Mouse (Mus musculus): Measurements from ENCODE around the gene Prpf40b. TPM values are rescaled to one million over a fixed set of nuclear protein-coding genes. Genes with fewer than 3 reads are reported as not detected.

The Prpf40b gene
- polyA plus RNA-seq, 1 experiment from 2014 or later, result 53.8 TPM

GRCm38 (mm10) chr15:99259167-99259729, 35.6 kb upstream of the Prpf40b start:
- Histone ChIP-seq H3K27me3 (no peaks in the 10 kb centered on the region), H3K9me3 (no peaks in the 10 kb centered on the region), H3K4me3 (0 out of 2 replicates have a peak overlapping the region, but pooled peaks have one; percentile 8), H3K36me3 (no peaks in the 10 kb centered on the region), H3K4me2 (peak overlapping the region; percentile 40; the same call in 1 of the 2 replicates), H3K27ac (no peak overlapping the region), H3K9ac (no peak overlapping the region), H3K4me1 (no peaks in the 10 kb centered on the region)
- ATAC-seq (ENCODE audit: insufficient number of reproducible peaks, low FRiP score, low TSS enrichment, low read depth), result no peak
- 62% methylated on average over 8 of the region's 8 CpGs for WGBS

GRCm38 (mm10) chr15:99259730-99260252, 35.1 kb upstream of the Prpf40b start:
- Histone ChIP-seq H3K4me1 (no peaks in the 10 kb centered on the region), H3K36me3 (no peaks in the 10 kb centered on the region), H3K4me3 (peak overlapping the region; percentile 17; the same call in 1 of the 2 replicates), H3K9me3 (no peaks in the 10 kb centered on the region), H3K9ac (no peak overlapping the region), H3K27me3 (no peaks in the 10 kb centered on the region), H3K27ac (no peak overlapping the region), H3K4me2 (peak overlapping the region; percentile 44)
- no peak for ATAC-seq (ENCODE audit: insufficient number of reproducible peaks, low FRiP score, low TSS enrichment, low read depth)
- WGBS, result 4% methylated on average over 7 of the region's 10 CpGs

GRCm38 (mm10) chr15:99262702-99263101, 32.2 kb upstream of the Prpf40b start:
- Histone ChIP-seq H3K9ac (no peak overlapping the region), H3K4me2 (no peak overlapping the region), H3K9me3 (no peaks in the 10 kb centered on the region), H3K4me3 (no peak overlapping the region), H3K36me3 (no peaks in the 10 kb centered on the region), H3K27me3 (no peaks in the 10 kb centered on the region), H3K27ac (no peak overlapping the region), H3K4me1 (no peaks in the 10 kb centered on the region)
- no peak for ATAC-seq (ENCODE audit: insufficient number of reproducible peaks, low FRiP score, low TSS enrichment, low read depth)
- 29% methylated on average over 10 of the region's 10 CpGs for WGBS

GRCm38 (mm10) chr15:99264363-99264762, 30.5 kb upstream of the Prpf40b start:
- ATAC-seq (ENCODE audit: insufficient number of reproducible peaks, low FRiP score, low TSS enrichment, low read depth), result no peak
- no peaks in the 10 kb centered on the region for H3K27me3 ChIP-seq
- H3K9ac ChIP-seq, result no peak overlapping the region
- no peak overlapping the region for H3K27ac ChIP-seq
- H3K9me3 ChIP-seq, result no peaks in the 10 kb centered on the region
- H3K36me3 ChIP-seq, result no peaks in the 10 kb centered on the region
- H3K4me2 ChIP-seq, result no peak overlapping the region
- 66% methylated on average over 2 of the region's 2 CpGs for WGBS
- H3K4me3 ChIP-seq, result no peak overlapping the region
- no peaks in the 10 kb centered on the region for H3K4me1 ChIP-seq

GRCm38 (mm10) chr15:99265679-99266078, 29.2 kb upstream of the Prpf40b start:
- no peak overlapping the region for H3K4me2 ChIP-seq
- H3K36me3 ChIP-seq, result no peaks in the 10 kb centered on the region
- no peak overlapping the region for H3K9ac ChIP-seq
- no peaks in the 10 kb centered on the region for H3K9me3 ChIP-seq
- no peaks in the 10 kb centered on the region for H3K27me3 ChIP-seq
- WGBS, result 23% methylated on average over 4 of the region's 4 CpGs
- no peaks in the 10 kb centered on the region for H3K4me1 ChIP-seq
- ATAC-seq (ENCODE audit: insufficient number of reproducible peaks, low FRiP score, low TSS enrichment, low read depth), result 0 out of 2 replicates have a peak, but pooled peaks have one; percentile 33
- H3K4me3 ChIP-seq, result no peak overlapping the region
- H3K27ac ChIP-seq, result no peak overlapping the region

GRCm38 (mm10) chr15:99276095-99276494, 18.8 kb upstream of the Prpf40b start:
- Histone ChIP-seq H3K9ac (no peak overlapping the region), H3K27ac (no peak overlapping the region), H3K27me3 (no peaks in the 10 kb centered on the region), H3K4me3 (no peak overlapping the region), H3K36me3 (no peaks in the 10 kb centered on the region), H3K4me1 (peaks cover 15% of the 10 kb centered on the region), H3K9me3 (no peaks in the 10 kb centered on the region), H3K4me2 (no peak overlapping the region)
- no peak for ATAC-seq (ENCODE audit: insufficient number of reproducible peaks, low FRiP score, low TSS enrichment, low read depth)
- WGBS, result 78% methylated on average over 8 of the region's 8 CpGs

GRCm38 (mm10) chr15:99278271-99278670, 16.6 kb upstream of the Prpf40b start:
- no peak overlapping the region for H3K9ac ChIP-seq
- H3K4me3 ChIP-seq, result no peak overlapping the region
- ATAC-seq (ENCODE audit: insufficient number of reproducible peaks, low FRiP score, low TSS enrichment, low read depth), result no peak
- no peak overlapping the region for H3K4me2 ChIP-seq
- no peaks in the 10 kb centered on the region for H3K9me3 ChIP-seq
- 0 out of 2 replicates have a peak overlapping the region, but pooled peaks have one; percentile 17 for H3K27ac ChIP-seq
- peaks cover 10% of the 10 kb centered on the region for H3K4me1 ChIP-seq
- WGBS, result 53% methylated on average over 7 of the region's 7 CpGs
- no peaks in the 10 kb centered on the region for H3K27me3 ChIP-seq
- no peaks in the 10 kb centered on the region for H3K36me3 ChIP-seq

- H3K4me1 ChIP-seq, result peaks cover 2% of the 10 kb centered on the region
- H3K4me2 ChIP-seq, result no peak overlapping the region
- 70% methylated on average over 10 of the region's 10 CpGs for WGBS
- H3K9ac ChIP-seq, result no peak overlapping the region
- H3K27me3 ChIP-seq, result no peaks in the 10 kb centered on the region
- no peak overlapping the region for H3K27ac ChIP-seq
- no peak for ATAC-seq (ENCODE audit: insufficient number of reproducible peaks, low FRiP score, low TSS enrichment, low read depth)
- H3K9me3 ChIP-seq, result no peaks in the 10 kb centered on the region
- H3K4me3 ChIP-seq, result no peak overlapping the region
- H3K36me3 ChIP-seq, result no peaks in the 10 kb centered on the region
Observed at GRCm38 (mm10) chr15:99283456-99283855, 11.4 kb upstream of the Prpf40b start.

GRCm38 (mm10) chr15:99284527-99285188, 10.2 kb upstream of the Prpf40b start:
- no peak overlapping the region for H3K27ac ChIP-seq
- 39% methylated on average over 14 of the region's 14 CpGs for WGBS
- no peak for ATAC-seq (ENCODE audit: insufficient number of reproducible peaks, low FRiP score, low TSS enrichment, low read depth)
- H3K4me2 ChIP-seq, result no peak overlapping the region
- H3K9ac ChIP-seq, result no peak overlapping the region
- no peaks in the 10 kb centered on the region for H3K36me3 ChIP-seq
- H3K4me3 ChIP-seq, result no peak overlapping the region
- H3K4me1 ChIP-seq, result no peaks in the 10 kb centered on the region
- H3K27me3 ChIP-seq, result no peaks in the 10 kb centered on the region
- no peaks in the 10 kb centered on the region for H3K9me3 ChIP-seq

- Histone ChIP-seq H3K27ac (no peak overlapping the region), H3K36me3 (no peaks in the 10 kb centered on the region), H3K9ac (no peak overlapping the region), H3K9me3 (no peaks in the 10 kb centered on the region), H3K4me2 (no peak overlapping the region), H3K27me3 (no peaks in the 10 kb centered on the region), H3K4me3 (no peak overlapping the region), H3K4me1 (no peaks in the 10 kb centered on the region)
- no peak for ATAC-seq (ENCODE audit: insufficient number of reproducible peaks, low FRiP score, low TSS enrichment, low read depth)
- WGBS, result 50% methylated on average over 8 of the region's 8 CpGs
Observed at GRCm38 (mm10) chr15:99285189-99285535, 9.7 kb upstream of the Prpf40b start.

- H3K4me2 ChIP-seq, result no peak overlapping the region
- no peak overlapping the region for H3K9ac ChIP-seq
- H3K36me3 ChIP-seq, result no peaks in the 10 kb centered on the region
- H3K27me3 ChIP-seq, result no peaks in the 10 kb centered on the region
- 85% methylated on average over 11 of the region's 11 CpGs for WGBS
- no peak overlapping the region for H3K4me3 ChIP-seq
- H3K9me3 ChIP-seq, result no peaks in the 10 kb centered on the region
- ATAC-seq (ENCODE audit: insufficient number of reproducible peaks, low FRiP score, low TSS enrichment, low read depth), result no peak
- H3K4me1 ChIP-seq, result peaks cover 8% of the 10 kb centered on the region; the same call in 1 of the 2 replicates
- no peak overlapping the region for H3K27ac ChIP-seq
Observed at GRCm38 (mm10) chr15:99290586-99290985, 4.3 kb upstream of the Prpf40b start.

- Histone ChIP-seq H3K4me1 (peaks cover 22% of the 10 kb centered on the region), H3K4me2 (peak overlapping the region; percentile 69), H3K9ac (peak overlapping the region; percentile 61; the same call in 1 of the 2 replicates), H3K27ac (peak overlapping the region; percentile 94), H3K4me3 (peak overlapping the region; percentile 70), H3K27me3 (no peaks in the 10 kb centered on the region), H3K9me3 (no peaks in the 10 kb centered on the region), H3K36me3 (no peaks in the 10 kb centered on the region)
- ATAC-seq (ENCODE audit: insufficient number of reproducible peaks, low FRiP score, low TSS enrichment, low read depth), result no peak
- WGBS, result 20% methylated on average over 16 of the region's 16 CpGs
Observed at GRCm38 (mm10) chr15:99294287-99294686, 600 bp upstream of the Prpf40b start.

Data from limb, embryonic 15.5 days (tissue).